Mouse (Mus musculus): ENCODE measurements around the gene Tsc2. TPM values are rescaled to one million over a fixed set of nuclear protein-coding genes. Genes with fewer than 3 reads are reported as not detected.
"Not testable (repeated sequence)": the region's sequence is repeated elsewhere in the genome, so short reads cannot be mapped to it uniquely, and the experiment has no call there.

The Tsc2 gene
- total RNA-seq (2015; ENCODE audit: low replicate concordance): 49.0 and 56.6 TPM in 2 replicates
- total RNA-seq (2017; ENCODE audit: low replicate concordance): 13.5 and 28.4 TPM in 2 replicates

- ATAC-seq (replicated peaks; ENCODE audit: low FRiP score, poor library complexity, severe bottlenecking): peak; percentile 74
Measured at GRCm38 (mm10) chr17:24632167-24632812, at the start of gene Tsc2, which contains the start of gene Nthl1. Gene Tsc2 (minus strand): TSS chr17:24632630. Gene Nthl1 (plus strand): TSS chr17:24632680.

- ATAC-seq (replicated peaks; ENCODE audit: low FRiP score, poor library complexity, severe bottlenecking): no peak
Measured at GRCm38 (mm10) chr17:24677500-24678080, 45.2 kb upstream of the Tsc2 start.

GRCm38 (mm10) chr17:24676877-24677276 lies 44.4 kb upstream of the Tsc2 start:
- no peak for ATAC-seq (replicated peaks; ENCODE audit: low FRiP score, poor library complexity, severe bottlenecking)

GRCm38 (mm10) chr17:24676187-24676586 lies 43.8 kb upstream of the Tsc2 start:
- peak; percentile 82 for ATAC-seq (replicated peaks; ENCODE audit: low FRiP score, poor library complexity, severe bottlenecking)

GRCm38 (mm10) chr17:24674277-24674676 lies 41.8 kb upstream of the Tsc2 start:
- no peak for ATAC-seq (replicated peaks; ENCODE audit: low FRiP score, poor library complexity, severe bottlenecking)

- no peak for ATAC-seq (replicated peaks; ENCODE audit: low FRiP score, poor library complexity, severe bottlenecking)
Measured at GRCm38 (mm10) chr17:24672141-24672540, 39.7 kb upstream of the Tsc2 start.

GRCm38 (mm10) chr17:24671346-24671745 lies 38.9 kb upstream of the Tsc2 start:
- no peak for ATAC-seq (replicated peaks; ENCODE audit: low FRiP score, poor library complexity, severe bottlenecking)

- no peak for ATAC-seq (replicated peaks; ENCODE audit: low FRiP score, poor library complexity, severe bottlenecking)
Measured at GRCm38 (mm10) chr17:24670246-24670844, 37.9 kb upstream of the Tsc2 start.

GRCm38 (mm10) chr17:24669545-24670245 lies 37.3 kb upstream of the Tsc2 start, which contains the start of gene Zfp598:
Gene Zfp598 (plus strand): TSS chr17:24669687.
- ATAC-seq (replicated peaks; ENCODE audit: low FRiP score, poor library complexity, severe bottlenecking): peak; percentile 96

- ATAC-seq (replicated peaks; ENCODE audit: low FRiP score, poor library complexity, severe bottlenecking): not testable (repeated sequence)
Measured at GRCm38 (mm10) chr17:24669214-24669544, 36.7 kb upstream of the Tsc2 start.

GRCm38 (mm10) chr17:24667416-24667815 lies 35.0 kb upstream of the Tsc2 start:
- 0 out of 2 replicates have a peak, but pooled peaks have one; percentile 21 for ATAC-seq (replicated peaks; ENCODE audit: low FRiP score, poor library complexity, severe bottlenecking)

- ATAC-seq (replicated peaks; ENCODE audit: low FRiP score, poor library complexity, severe bottlenecking): not testable (repeated sequence)
Measured at GRCm38 (mm10) chr17:24667011-24667410, 34.6 kb upstream of the Tsc2 start.

- ATAC-seq (replicated peaks; ENCODE audit: low FRiP score, poor library complexity, severe bottlenecking): no peak
Measured at GRCm38 (mm10) chr17:24658017-24658758, 25.8 kb upstream of the Tsc2 start, which contains the start of gene Npw. Gene Npw (minus strand): TSS chr17:24658457.

- no peak for ATAC-seq (replicated peaks; ENCODE audit: low FRiP score, poor library complexity, severe bottlenecking)
Measured at GRCm38 (mm10) chr17:24654969-24655368, 22.5 kb upstream of the Tsc2 start.

GRCm38 (mm10) chr17:24653967-24654710 lies 21.7 kb upstream of the Tsc2 start:
- ATAC-seq (replicated peaks; ENCODE audit: low FRiP score, poor library complexity, severe bottlenecking): peak; percentile 80

- no peak for ATAC-seq (replicated peaks; ENCODE audit: low FRiP score, poor library complexity, severe bottlenecking)
Measured at GRCm38 (mm10) chr17:24651835-24652234, 19.4 kb upstream of the Tsc2 start.

GRCm38 (mm10) chr17:24650766-24651165 lies 18.3 kb upstream of the Tsc2 start:
- ATAC-seq (replicated peaks; ENCODE audit: low FRiP score, poor library complexity, severe bottlenecking): no peak

- ATAC-seq (replicated peaks; ENCODE audit: low FRiP score, poor library complexity, severe bottlenecking): no peak
Measured at GRCm38 (mm10) chr17:24650070-24650616, 17.7 kb upstream of the Tsc2 start, which contains the start of gene Slc9a3r2. Gene Slc9a3r2 (minus strand): TSS chr17:24650327.

Measured in erythroid progenitor cell, adult 5-6 weeks (primary cell).